Mouse (Mus musculus) embryonic facial prominence, embryonic 13.5 days (tissue): ENCODE data around the gene Selenop. TPM values are rescaled to one million over a fixed set of nuclear protein-coding genes. Genes with fewer than 3 reads are reported as not detected.
"Not testable (repeated sequence)": the region's sequence is repeated elsewhere in the genome, so short reads cannot be mapped to it uniquely, and the experiment has no call there.

Source experiments
- ATAC-seq: fragments of 200-750 bp; cut with Nextera tagmentation; 2 replicates; pipeline ENCODE4 v1.8.0; 2017; ENCODE audit warnings: low read depth; ENCODE audit not compliant: insufficient number of reproducible peaks, insufficient read depth, low FRiP score, low TSS enrichment
- H3K27ac ChIP-seq: fragments of 300-500 bp; sonication (generic); 2 replicates; pipeline ENCODE4 v1.5.1; 2015; ENCODE audit warnings: moderate library complexity, mild to moderate bottlenecking, inconsistent platforms
- H3K27me3 ChIP-seq: fragments of 300-500 bp; sonication (generic); 2 replicates; pipeline ENCODE4 v1.6.1; 2015; ENCODE audit warnings: mild to moderate bottlenecking, inconsistent platforms
- H3K36me3 ChIP-seq: fragments of 300-500 bp; sonication (generic); 2 replicates; pipeline ENCODE4 v1.6.1; 2015; ENCODE audit warnings: mild to moderate bottlenecking, inconsistent platforms
- H3K4me1 ChIP-seq: fragments of 300-500 bp; sonication (generic); 2 replicates; pipeline ENCODE4 v1.6.1; 2015; ENCODE audit warnings: inconsistent platforms
- H3K4me2 ChIP-seq: fragments of 300-500 bp; sonication (generic); 2 replicates; pipeline ENCODE4 v1.6.1; 2015; ENCODE audit warnings: moderate library complexity, mild to moderate bottlenecking, inconsistent platforms
- H3K4me3 ChIP-seq: fragments of 300-500 bp; sonication (generic); 2 replicates; pipeline ENCODE4 v1.5.1; 2015; ENCODE audit warnings: mild to moderate bottlenecking, inconsistent platforms
- H3K9ac ChIP-seq: fragments of 300-500 bp; sonication (generic); 2 replicates; pipeline ENCODE4 v1.6.1; 2015; ENCODE audit warnings: mild to moderate bottlenecking, inconsistent platforms
- H3K9me3 ChIP-seq: fragments of 300-500 bp; sonication (generic); 2 replicates; pipeline ENCODE4 v1.6.1; 2016; ENCODE audit warnings: inconsistent platforms
- WGBS: fragments of 180-500 bp; shearing (Covaris S2); methylation state at CpG from one replicate; pipeline ENCODE4 v1.1.7; 2015; ENCODE audit warnings: mixed read lengths; 5-methylcytosine and 5-hydroxymethylcytosine counted together
- polyA plus RNA-seq: library from polyadenylated mRNA; unstranded; fragments of >200 nt; fragmentation: Nextera tagmentation; extraction: Ambion mirVana; gene quantifications from 2 replicates; pipeline ENCODE4 v1.2.1, GENCODE M21; 2015

Selenop gene
- polyA plus RNA-seq = 87.2 and 102 TPM in 2 replicates

DNA sequence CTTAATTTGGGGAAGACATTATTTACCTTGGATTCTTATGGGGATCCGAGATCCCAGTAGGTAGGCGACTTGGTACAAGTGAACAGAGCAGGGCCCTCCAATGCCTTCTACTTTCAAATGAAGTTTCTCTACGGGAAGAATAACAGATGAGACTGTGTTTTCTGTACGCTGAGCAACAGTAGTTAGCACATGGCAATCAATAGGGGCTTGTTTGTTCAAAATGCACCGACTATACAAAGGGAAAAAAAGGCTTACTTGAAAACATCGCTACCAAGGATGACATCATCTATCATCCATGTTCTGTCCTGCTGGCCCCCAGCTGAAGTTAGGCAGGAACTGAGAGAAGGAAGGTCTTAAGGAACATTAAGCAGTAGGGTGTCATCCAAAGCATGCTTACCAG, at the start of gene Selenop:
TSS of gene Selenop (plus strand) at position 301 of the 400 bp plus-strand sequence.
- H3K27ac ChIP-seq = 0 out of 2 replicates have a peak within 1 kb of the TSS, but pooled peaks have one; percentile 84
- WGBS = 86% methylated on average over 6 of the region's 6 CpGs
- H3K36me3 ChIP-seq = no peaks in the 10 kb centered on the region
- no peaks in the 10 kb centered on the region for H3K9me3 ChIP-seq
- peaks cover 19% of the 10 kb centered on the region for H3K4me1 ChIP-seq
- 0 out of 2 replicates have a peak within 1 kb of the TSS, but pooled peaks have one; percentile 59 for H3K4me2 ChIP-seq
- ATAC-seq = no peak
- H3K27me3 ChIP-seq = no peaks in the 10 kb centered on the region
- no peak within 1 kb of the TSS for H3K9ac ChIP-seq
- H3K4me3 ChIP-seq = no peak within 1 kb of the TSS

DNA sequence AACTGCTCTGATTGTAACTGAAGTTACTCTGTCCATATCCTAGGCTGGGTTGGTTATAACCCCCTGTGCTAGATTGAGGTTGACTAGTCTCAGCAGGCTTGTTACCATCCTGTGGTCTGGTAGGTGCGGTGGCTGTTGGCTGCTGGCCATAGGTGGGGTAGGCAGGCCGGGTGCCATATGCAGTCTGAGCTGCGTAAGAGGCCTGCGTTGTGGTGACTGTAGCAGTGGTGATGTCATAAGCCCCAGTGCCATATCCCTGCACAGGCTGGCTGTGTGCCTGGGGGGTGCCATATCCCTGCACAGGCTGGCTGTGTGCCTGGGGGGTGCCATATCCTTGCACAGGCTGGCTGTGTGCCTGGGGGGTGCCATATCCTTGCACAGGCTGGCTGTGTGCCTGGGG, 49.7 kb upstream of the Selenop start:
- H3K9me3 ChIP-seq, H3K4me3 ChIP-seq, ATAC-seq, H3K36me3 ChIP-seq, H3K9ac ChIP-seq, H3K27me3 ChIP-seq, H3K4me2 ChIP-seq, H3K4me1 ChIP-seq, H3K27ac ChIP-seq: not testable (repeated sequence)
- WGBS = 85% methylated on average over 4 of the region's 4 CpGs

DNA sequence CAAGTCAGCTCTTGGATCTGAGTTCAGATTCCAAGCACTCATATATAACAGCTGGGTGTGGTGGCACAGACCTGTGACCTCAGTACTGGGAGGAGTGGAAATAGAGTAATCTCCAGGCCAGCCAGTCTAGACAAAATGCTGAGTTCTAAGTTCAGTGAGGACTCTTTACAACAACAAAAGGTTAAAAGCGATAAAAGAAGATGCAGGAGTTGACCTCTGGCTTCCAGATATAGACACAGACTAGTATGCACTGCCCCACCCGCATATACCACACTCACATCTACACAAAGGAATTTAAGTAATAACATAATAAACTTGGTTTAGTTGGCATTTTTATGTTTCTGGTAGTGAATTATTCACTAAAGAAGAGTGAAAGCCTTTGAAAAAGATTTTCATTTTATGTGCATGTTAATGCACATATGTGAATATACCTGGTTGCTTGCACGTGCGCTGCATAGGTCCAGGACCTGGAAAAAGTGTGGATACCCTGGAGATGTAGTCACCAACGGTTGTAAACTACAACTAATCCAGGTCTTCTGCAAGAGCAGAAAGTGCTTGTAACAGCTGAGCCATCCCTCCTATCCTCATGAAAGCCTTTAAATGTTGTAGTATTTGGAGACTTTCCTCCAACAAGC, 45.4 kb upstream of the Selenop start:
- Histone ChIP-seq H3K9me3 (no peaks in the 10 kb centered on the region), H3K4me1 (peaks cover 11% of the 10 kb centered on the region; the same call in 1 of the 2 replicates), H3K4me3 (no peak overlapping the region), H3K4me2 (no peak overlapping the region), H3K9ac (no peak overlapping the region), H3K27ac (no peak overlapping the region), H3K36me3 (no peaks in the 10 kb centered on the region), H3K27me3 (no peaks in the 10 kb centered on the region)
- WGBS = 91% methylated on average over 5 of the region's 5 CpGs
- ATAC-seq = no peak

DNA sequence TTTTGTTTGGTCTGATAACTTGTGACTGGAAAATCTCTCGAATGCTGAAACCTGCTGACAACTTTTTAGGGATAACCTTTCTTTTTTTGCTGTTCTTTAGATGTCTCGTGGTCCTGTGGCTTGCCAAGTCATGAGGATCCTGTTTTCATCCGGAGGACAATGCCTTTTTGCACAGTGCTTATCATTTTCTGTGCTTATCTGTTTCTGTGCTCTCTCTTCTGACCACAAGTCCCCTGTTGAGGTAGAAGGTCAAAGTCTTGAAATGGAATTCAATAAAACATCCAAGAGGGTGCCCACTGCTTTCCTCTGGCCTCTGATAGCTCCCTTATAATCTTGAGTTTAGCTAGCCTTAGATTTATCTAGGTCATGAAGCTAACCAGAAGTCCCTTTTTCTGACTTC, 41.8 kb upstream of the Selenop start:
- no peaks in the 10 kb centered on the region for H3K9me3 ChIP-seq
- 84% methylated on average over 3 of the region's 3 CpGs for WGBS
- no peak overlapping the region for H3K4me3 ChIP-seq
- H3K9ac ChIP-seq = no peak overlapping the region
- H3K27ac ChIP-seq = no peak overlapping the region
- H3K4me2 ChIP-seq = no peak overlapping the region
- peaks cover 11% of the 10 kb centered on the region; the same call in 1 of the 2 replicates for H3K4me1 ChIP-seq
- H3K27me3 ChIP-seq = no peaks in the 10 kb centered on the region
- H3K36me3 ChIP-seq = no peaks in the 10 kb centered on the region
- ATAC-seq = no peak

DNA sequence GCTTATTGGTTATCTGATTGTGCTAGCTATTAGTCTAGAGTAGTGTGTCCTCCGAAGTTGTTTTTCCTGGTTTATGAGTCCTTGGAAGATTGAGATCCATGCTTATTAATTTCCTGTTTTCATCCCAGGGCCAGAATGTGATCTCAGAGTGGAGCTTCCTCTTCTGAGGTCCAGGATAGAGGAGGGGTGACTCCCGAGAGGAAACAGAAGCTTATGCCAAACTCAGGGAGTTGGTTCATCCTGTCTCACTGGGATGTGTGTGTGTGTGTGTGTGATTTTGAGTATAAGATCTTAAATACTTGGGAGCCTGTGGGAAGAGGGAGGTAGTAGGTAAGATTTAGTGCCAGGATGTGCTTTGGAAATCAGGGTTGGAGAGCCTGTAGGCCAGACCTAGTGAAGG, 40.2 kb upstream of the Selenop start:
- no peak for ATAC-seq
- Histone ChIP-seq H3K36me3 (no peaks in the 10 kb centered on the region), H3K4me1 (peaks cover 11% of the 10 kb centered on the region; the same call in 1 of the 2 replicates), H3K4me3 (no peak overlapping the region), H3K9ac (no peak overlapping the region), H3K4me2 (no peak overlapping the region), H3K9me3 (no peaks in the 10 kb centered on the region), H3K27ac (no peak overlapping the region), H3K27me3 (no peaks in the 10 kb centered on the region)
- 38% methylated on average over 2 of the region's 2 CpGs for WGBS

DNA sequence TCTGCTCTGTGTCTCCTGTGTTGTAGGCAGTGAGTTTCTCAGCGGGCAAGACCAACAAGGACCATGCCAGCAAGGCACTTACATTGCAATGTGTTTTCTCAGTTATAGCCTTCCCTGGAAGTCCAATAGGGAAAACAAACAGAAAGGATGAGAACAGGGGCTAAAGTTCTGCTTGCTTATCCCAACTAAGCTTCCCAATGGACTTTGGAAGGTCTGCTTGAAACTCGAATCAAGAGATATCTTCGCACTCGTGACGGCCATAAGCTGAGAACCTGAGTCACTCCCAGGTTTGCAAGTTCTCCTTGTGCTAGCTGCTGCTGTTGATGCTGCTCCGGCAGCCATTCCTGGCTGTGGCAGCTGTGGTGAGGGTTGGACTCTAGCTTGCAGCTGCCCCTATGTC, 39.4 kb upstream of the Selenop start:
- H3K27me3 ChIP-seq = no peaks in the 10 kb centered on the region
- no peak overlapping the region for H3K9ac ChIP-seq
- no peaks in the 10 kb centered on the region for H3K9me3 ChIP-seq
- peaks cover 11% of the 10 kb centered on the region; the same call in 1 of the 2 replicates for H3K4me1 ChIP-seq
- H3K27ac ChIP-seq = no peak overlapping the region
- 91% methylated on average over 6 of the region's 6 CpGs for WGBS
- no peak overlapping the region for H3K4me3 ChIP-seq
- no peak overlapping the region for H3K4me2 ChIP-seq
- ATAC-seq = no peak
- H3K36me3 ChIP-seq = no peaks in the 10 kb centered on the region

DNA sequence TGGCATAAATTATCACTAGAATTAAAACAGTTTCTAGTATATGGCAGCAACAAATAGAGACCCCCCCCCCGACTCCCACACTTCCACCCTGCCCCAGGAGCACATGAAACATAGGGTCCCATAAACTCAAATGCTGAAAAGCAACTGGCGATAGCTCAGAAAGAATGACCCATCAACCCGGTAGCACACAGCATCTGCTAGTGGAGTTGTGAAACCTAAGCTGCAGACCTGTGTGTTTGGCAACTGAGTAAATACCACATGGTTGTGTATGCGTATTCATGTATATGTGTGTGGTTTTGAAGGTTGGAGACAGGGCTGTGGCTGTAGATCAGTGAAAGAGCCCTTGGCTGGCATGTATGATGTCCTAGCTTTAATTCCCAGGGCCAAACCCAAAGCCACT, 37.3 kb upstream of the Selenop start:
- ATAC-seq = no peak
- Histone ChIP-seq H3K36me3 (no peaks in the 10 kb centered on the region), H3K27me3 (no peaks in the 10 kb centered on the region), H3K27ac (no peak overlapping the region), H3K4me3 (no peak overlapping the region), H3K4me2 (no peak overlapping the region), H3K9me3 (no peaks in the 10 kb centered on the region), H3K4me1 (peaks cover 11% of the 10 kb centered on the region; the same call in 1 of the 2 replicates), H3K9ac (no peak overlapping the region)
- 83% methylated on average over 4 of the region's 4 CpGs for WGBS

DNA sequence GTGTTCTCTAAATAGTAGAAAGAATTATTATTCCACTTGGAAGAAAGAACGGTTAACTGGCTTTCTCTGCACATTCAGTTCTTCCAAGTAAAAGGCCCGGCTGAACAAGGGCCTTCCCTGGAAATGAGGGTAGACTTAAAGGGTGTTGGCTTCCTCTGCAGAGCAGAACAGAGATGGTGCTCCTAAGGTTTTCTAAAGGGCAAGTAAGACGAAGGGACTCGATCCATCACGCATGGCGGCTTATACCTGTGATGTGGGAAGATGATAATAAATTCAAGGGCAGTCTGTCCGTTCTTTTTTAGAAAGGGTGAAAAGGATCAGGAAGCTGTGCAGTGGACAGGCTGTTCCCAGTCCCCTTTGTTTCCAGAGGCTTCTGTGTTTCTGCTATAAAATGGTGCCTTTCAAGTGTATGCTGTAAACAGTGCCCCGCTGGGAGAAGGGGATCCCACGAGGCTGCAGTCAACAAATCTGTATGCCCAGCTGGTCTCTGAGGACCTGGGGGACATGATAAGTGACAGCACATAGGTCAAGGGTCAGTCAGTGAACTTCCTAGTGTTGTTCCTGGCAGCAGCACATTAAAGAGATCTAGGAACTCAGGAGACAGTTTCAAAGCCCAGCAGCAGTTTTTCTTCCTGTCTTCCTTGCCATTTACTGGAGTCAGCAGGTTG, 36.0 kb upstream of the Selenop start:
- H3K4me1 ChIP-seq = peaks cover 6% of the 10 kb centered on the region; the same call in 1 of the 2 replicates
- no peak overlapping the region for H3K9ac ChIP-seq
- no peak overlapping the region for H3K27ac ChIP-seq
- no peak for ATAC-seq
- no peak overlapping the region for H3K4me3 ChIP-seq
- H3K27me3 ChIP-seq = no peaks in the 10 kb centered on the region
- no peaks in the 10 kb centered on the region for H3K36me3 ChIP-seq
- WGBS = 48% methylated on average over 9 of the region's 9 CpGs
- no peaks in the 10 kb centered on the region for H3K9me3 ChIP-seq
- no peak overlapping the region for H3K4me2 ChIP-seq

DNA sequence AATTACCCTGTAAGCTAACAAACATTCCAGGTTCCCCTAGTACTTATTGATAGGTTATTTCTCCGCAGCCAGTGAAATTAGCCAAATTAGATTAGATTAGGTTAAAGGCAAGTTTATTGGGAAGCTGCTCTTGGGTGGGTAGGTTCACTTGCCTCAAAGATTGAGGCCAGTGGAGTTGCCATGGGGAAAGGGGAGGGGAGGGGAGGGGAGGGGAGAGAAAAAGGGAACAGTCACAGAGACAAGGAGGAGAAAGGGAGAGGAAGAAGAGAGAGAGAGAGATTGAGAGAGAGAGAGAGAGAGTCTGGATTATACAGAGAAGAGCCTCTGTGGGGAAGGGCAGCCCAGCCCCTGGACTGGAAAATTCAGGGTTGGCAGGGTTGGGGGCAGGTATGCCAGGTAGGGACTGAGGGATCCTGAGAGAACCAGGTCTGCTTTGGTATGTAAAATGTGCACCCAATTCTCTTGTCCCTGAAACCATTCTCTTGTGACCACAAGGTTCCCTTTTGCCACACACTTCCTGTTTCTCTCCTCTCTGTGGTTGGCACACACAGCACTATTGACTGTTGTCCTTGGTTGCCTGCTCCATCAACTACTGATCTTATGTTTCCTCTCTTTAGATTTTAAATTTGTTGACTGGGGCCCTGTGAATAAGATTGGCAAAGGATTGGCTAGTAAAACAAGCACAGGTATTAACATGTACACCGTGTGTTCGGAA, 34.4 kb upstream of the Selenop start:
- Histone ChIP-seq H3K36me3 (no peaks in the 10 kb centered on the region), H3K9ac (no peak overlapping the region), H3K27me3 (no peaks in the 10 kb centered on the region), H3K4me1 (no peaks in the 10 kb centered on the region), H3K4me3 (no peak overlapping the region), H3K27ac (no peak overlapping the region), H3K4me2 (no peak overlapping the region), H3K9me3 (no peaks in the 10 kb centered on the region)
- no peak for ATAC-seq
- WGBS = 80% methylated on average over 3 of the region's 3 CpGs

DNA sequence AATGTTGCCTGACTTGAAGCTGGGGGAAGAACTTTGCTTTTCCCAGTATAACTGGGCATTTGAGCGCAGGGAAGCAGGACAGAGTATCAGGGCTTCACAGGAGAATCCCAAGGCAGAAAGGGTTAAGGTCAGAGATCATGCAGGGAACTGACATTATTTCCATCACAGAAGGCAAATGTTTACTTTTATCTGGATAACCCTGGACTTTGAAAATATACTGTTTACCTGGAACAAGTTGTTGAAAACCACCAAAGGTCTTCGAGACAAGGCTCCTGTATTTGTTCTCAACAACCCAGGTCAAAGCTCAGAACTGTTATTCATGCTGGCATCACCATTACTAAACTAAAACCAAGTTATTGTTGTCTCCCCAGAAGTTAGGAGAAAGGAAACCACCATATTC, 32.0 kb upstream of the Selenop start:
- no peak overlapping the region for H3K27ac ChIP-seq
- no peaks in the 10 kb centered on the region for H3K9me3 ChIP-seq
- H3K4me2 ChIP-seq = no peak overlapping the region
- no peaks in the 10 kb centered on the region for H3K4me1 ChIP-seq
- H3K36me3 ChIP-seq = no peaks in the 10 kb centered on the region
- H3K27me3 ChIP-seq = no peaks in the 10 kb centered on the region
- 85% methylated on average over 2 of the region's 2 CpGs for WGBS
- H3K9ac ChIP-seq = no peak overlapping the region
- H3K4me3 ChIP-seq = no peak overlapping the region
- no peak for ATAC-seq

DNA sequence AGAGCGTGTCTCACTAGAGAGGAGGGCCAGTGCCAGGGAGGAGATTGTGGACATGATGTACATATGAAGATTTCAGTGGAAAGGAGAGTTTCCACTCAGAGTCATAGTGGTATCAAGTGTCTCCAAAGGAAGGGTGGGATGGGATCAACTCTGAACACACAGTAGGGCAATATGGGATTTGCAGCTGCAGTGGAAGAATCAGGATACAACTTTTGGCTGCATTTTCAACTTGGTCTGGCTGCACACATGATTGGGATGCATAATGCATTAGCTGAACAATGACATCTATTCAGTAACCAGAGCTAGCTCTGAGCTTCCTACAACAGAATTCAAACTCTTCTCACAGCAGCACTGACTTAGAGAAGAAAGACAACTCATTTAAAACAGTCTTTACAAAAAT, 30.4 kb upstream of the Selenop start:
- Histone ChIP-seq H3K36me3 (no peaks in the 10 kb centered on the region), H3K4me1 (no peaks in the 10 kb centered on the region), H3K4me2 (no peak overlapping the region), H3K27ac (no peak overlapping the region), H3K9ac (no peak overlapping the region), H3K9me3 (no peaks in the 10 kb centered on the region), H3K4me3 (no peak overlapping the region), H3K27me3 (no peaks in the 10 kb centered on the region)
- 68% methylated on average over 1 of the region's 1 CpGs for WGBS
- no peak for ATAC-seq

DNA sequence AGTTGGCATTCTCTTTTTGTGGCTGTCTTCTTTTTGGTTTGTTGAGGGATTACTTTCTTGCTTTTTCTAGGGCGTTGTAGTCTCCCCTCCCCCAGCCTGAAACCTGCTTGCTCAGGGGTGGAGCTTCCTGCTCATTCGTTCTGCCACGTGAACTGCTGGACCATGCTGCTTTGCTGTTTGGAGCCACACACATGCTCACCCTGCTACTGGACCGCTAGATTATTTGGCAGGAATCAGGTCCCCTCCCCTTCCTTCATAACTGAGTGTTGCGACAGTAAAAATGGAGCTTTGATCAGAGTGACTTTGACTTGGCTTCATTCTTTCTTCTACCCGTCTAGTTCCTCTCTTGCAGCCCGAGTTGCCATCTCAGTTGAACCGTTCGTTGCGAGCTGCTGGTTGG, 23.3 kb upstream of the Selenop start:
- not testable (repeated sequence) for H3K4me1 ChIP-seq, ATAC-seq, H3K36me3 ChIP-seq, H3K4me2 ChIP-seq, H3K27me3 ChIP-seq, H3K27ac ChIP-seq, H3K9me3 ChIP-seq, H3K9ac ChIP-seq, H3K4me3 ChIP-seq
- WGBS = 83% methylated on average over 10 of the region's 10 CpGs
